Mouse (Mus musculus) kidney, adult 18-20 months (tissue): Measurements from ENCODE around the gene Catip.
"Not testable (repeated sequence)": the region's sequence is repeated elsewhere in the genome, so short reads cannot be mapped to it uniquely, and the experiment has no call there.

ENCODE experiments used
- DNase-seq: peaks from one replicate; pipeline ENCODE4 v3.0.0; 2021

Catip gene

DNA sequence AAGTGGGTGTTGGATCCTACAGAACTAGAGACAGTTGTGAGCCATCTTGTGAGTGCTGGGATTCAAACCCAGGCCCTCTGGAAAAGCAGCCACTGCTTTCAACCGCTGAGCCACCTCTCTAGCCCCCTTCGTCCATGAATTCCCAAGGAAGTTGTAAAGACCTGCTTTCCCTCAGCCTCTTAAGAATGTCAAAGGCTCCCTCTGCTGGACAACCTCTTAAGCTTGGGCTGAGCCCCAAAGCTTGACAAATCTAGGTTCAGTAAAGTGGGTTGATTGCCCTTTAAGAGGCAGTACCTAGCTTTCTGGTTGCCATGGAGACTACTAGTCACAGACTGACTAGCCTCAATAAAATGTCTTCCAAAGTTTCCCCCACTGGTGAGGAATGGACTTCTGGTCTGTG lies at the start of gene Catip:
Gene Catip, plus strand, starts transcription at position 297 of the 400 bp plus-strand sequence.
- DNase-seq: peak; percentile 78

DNA sequence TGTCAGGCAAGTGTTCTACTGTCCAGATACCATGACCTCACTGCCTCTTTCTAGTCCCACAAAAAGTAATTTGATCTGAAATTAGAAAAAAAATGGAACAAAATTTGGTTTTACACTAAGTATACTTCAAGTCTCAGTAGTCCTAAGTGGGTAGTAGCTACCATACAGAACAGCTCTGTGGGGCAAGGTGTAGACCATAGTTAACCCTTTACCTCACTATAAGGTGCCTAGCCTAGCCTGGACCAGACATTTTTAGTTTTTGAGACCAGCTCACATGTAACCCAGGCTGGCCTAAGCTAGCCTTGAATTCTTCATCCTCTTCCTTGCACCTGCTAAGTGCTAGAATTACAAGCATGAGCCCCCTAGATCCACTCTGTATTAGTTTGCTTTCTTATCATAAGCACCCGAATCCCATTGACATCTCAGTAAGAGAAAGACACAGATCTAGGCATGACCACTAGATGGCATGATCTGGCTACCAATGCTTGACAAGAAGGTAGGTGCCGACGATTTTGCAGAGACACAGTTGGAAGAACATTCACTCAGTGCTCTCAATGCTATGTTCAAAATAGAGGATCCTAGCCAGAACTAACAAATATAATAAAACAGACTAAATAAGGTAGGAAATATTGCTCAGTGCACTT lies 48.7 kb upstream of the Catip start:
- no peak for DNase-seq

DNA sequence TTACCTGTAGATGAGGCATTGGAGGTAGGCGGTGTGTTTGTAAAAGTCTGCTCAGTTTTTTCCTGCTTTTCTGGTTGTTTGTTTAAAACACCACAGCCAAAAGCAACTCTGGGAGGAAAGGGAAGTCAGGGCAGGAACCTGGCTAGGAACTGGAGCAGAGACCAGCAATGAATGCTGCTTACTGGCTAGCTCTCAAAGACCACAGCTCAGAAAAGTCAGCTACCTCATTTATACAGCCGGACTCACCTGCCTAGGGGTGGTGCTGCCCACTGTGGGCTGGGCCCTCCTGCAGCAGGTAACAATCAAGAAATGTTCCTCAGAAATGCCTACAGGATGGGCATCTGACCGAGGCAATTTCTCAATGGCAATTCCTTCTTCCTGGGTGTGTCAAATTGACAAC lies 47.1 kb upstream of the Catip start:
- no peak for DNase-seq

DNA sequence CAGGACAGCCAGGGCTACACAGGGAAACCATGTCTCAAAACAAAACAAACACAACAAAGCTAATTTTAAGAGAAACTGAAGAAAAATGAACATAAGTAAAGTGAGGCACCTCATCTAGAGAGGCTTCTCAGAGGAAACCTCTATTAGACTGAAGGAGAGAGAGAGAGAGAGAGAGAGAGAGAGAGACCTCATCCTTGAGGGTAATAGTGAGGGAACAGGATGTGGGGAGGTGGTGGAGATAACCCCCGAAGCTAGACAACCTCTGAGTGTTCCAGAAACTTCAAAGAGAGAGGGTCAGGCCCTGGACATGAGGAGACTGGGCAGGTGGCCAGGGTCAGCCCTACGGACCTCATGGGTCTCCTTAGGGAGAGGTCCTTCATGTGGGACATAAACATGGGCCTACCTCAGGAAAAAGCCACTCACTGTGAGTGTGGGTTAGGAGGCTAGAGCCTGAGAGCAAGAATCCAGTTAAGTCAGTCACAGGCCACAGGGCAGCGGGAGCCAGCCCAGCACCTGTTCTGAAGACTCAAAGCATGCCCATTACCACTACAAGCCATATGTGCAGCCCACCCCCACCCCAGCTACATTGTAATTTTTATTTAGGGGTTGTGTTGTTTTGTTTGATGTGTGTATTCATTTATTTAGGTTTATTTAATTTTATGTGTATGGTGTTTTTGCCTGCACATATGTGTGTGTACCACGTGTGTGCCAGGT lies 45.6 kb upstream of the Catip start:
- no peak for DNase-seq

DNA sequence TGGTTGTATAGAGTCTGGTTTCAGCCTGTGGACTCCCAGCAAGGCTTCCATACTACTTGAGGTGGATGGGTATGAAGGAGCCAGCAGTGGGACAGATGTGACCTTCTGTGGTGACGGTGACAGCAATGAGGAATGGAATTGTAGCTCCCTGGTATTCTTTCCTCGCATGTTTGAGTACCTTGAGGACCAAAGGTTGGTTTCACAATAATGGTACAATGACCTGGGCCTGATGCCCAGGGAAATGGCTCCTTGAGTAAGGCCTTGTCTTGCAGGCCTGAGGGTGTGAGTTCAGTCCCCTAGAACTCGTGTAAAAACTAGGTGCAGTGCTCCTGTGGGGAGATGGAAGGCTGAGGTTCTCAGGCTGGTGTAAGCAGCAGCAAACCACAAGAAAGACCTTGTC lies 43.2 kb upstream of the Catip start:
- no peak for DNase-seq

DNA sequence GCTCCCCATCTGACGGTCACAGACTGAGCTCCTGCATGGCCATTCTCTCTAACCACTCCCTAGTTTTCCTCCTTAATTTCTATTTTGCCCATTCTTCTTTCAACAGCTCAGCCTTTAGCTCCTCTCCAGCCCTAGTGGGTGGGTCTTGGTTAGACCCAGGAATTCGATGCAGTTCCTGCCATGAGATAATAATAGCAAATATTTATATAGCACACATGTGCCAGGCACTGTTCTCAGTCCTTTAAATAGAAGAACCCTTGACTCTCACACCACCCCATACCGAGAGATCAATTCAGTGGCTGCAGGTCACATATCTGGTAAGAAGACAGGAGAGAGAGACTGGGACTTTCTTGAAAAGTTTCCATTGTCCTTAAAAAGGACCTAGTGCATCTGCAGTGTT lies 40.5 kb upstream of the Catip start:
- DNase-seq: no peak

DNA sequence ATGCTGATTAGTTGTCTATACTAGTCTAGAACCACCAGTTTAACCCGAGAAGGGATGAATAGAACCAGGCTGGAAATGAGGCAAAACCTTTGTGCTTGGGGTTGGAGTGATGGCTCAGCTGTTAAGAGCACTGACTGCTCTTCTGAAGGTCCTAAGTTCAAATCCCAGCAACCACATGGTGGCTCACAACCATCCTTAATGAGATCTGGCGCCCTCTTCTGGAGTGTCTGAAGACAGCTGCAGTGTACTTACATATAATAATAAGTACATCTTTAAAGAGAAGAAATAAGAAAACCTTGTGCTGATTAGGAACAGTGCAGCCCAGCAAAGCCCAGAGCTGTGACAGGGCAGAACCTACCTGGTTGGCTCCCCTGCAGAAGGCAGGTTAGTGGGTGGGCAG lies 35.0 kb upstream of the Catip start:
- DNase-seq: not testable (repeated sequence)

DNA sequence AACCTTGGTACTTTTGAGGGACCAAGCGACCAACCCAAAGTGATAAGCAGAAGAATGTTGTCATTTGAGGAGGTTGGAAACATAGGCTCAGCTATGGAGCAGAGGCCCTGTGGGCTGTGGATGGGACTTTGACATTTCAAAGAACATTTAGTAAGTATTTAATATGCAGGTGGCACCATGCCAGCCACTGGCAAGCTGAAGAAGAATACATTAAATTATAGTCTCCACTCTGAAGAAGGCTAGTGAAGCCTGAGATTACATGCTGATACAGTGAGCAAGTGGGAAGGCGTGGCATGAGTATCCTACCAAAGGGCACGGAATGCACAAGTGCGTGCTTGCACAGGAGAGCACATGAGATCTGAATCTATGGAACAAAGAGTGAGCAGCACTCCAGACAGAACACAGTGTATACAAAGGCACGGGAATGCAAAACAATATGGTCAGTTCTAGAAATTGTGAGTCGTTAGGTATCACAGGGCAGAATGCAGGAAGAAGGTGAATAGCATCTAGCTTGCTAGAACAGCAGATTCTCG lies 31.9 kb upstream of the Catip start:
- DNase-seq: peak; percentile 38

DNA sequence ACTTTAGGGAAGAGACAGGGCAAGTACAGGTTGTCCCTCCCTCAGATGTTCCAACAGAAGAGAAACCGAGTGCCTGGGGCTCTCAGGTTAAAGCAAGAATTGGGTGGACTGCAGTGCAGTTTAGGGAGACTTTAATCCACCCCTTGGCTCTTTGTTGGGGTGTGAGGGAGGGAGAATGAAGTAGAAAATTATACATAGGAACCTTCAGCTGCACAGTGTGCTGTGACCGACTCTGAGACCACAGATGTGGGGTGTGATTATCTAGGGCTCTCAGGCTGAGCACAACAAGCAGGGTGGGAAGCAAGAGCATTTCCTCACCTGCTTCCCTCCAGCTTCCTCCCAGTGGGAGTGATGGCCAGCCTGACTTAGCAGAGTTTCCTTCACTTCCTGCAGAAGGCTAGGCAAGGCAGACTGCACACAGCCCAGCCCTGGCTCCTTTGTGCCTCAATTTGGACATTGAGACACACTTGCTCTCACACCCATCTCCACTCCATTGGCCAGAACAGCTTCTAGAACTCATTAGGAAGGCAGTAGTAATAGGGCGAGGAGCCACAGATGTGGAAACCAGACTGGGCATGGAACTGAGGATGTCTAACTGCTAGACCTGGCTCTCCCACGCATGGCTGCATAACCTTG lies 30.7 kb upstream of the Catip start:
- DNase-seq: no peak

DNA sequence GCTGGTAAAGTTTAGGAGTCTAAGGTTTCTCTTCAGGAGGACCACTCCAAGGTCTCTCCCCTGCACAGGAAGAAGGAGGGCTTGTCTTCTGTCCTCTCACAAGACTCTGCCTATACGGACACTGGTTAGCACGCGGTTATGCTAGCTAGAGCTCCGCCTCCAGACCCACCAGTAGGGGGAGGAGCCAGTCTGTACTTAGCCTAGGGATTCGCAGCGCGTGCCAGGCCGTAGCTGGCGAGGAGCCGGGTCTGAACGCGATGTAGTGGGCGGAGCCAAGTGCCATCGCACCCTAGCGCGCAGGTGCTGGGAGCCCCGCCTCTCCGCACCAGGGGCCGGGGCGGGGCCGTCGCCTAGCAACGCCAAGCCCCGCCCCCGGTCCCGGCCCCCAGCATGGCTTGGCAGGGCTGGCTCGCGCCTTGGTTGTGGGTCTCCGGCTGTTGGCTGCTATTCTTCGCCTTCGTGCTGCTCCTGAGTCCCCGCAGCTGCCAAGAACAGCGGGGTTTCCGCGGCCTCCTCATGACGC lies 29.6 kb upstream of the Catip start:
- peak; percentile 98 for DNase-seq

DNA sequence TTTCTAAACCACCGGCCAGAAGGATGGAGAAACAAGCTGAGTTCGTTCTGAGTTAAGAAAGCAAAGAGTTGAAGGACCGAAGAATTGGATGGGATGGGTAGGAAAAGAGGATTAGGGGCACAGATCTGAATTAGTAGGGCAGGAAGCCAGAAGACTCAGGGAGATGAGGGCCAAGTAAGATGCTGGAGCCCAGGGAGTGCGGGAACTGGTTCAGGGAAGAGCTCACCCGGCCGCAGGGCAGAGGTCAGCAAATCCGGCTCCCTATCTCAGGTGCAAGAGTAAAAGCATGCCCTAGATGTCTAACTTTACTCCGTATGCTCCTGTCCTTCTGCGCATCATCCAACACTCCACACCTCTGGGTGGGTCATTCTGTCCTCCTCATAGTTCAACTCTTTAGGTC lies 29.0 kb upstream of the Catip start:
- peak; percentile 42 for DNase-seq

DNA sequence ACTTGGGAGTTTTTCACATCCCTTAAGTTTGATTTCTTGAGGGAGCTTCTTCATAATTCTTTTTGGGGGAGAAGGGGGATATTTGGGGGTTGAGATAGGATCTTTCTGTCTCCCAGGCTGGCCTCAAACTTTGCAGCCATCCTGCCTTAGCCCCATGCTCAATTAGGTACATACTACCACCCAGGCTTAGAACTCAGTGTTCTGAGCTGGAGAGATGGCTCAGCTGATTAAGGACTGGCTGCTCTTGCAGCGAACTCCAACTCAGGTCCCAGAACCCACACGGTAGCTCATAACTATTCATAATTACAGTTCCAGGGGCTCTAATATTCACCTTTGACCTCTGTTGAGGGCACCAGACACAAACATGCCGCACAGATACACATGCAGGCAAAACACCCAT lies 27.3 kb upstream of the Catip start:
- no peak for DNase-seq

DNA sequence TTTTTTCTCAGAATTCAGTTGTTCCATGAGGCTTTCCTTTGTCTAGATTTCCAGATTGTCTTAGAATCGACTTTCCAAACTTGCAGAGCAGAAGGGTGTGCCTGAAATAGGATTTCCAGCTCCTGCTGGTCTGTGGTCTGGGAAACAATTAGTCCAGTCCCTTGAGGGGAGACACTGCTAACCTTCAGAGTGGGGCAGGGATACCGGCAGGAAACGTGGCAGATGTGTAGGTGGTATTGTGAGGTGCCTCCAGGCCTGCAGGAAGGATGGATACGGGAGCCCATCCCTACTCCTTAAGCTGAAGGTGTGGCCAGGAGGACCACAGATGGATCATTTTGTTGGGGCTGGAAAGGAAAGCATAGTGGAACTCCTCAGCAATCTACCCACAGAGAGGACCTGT lies 26.9 kb upstream of the Catip start:
- no peak for DNase-seq

DNA sequence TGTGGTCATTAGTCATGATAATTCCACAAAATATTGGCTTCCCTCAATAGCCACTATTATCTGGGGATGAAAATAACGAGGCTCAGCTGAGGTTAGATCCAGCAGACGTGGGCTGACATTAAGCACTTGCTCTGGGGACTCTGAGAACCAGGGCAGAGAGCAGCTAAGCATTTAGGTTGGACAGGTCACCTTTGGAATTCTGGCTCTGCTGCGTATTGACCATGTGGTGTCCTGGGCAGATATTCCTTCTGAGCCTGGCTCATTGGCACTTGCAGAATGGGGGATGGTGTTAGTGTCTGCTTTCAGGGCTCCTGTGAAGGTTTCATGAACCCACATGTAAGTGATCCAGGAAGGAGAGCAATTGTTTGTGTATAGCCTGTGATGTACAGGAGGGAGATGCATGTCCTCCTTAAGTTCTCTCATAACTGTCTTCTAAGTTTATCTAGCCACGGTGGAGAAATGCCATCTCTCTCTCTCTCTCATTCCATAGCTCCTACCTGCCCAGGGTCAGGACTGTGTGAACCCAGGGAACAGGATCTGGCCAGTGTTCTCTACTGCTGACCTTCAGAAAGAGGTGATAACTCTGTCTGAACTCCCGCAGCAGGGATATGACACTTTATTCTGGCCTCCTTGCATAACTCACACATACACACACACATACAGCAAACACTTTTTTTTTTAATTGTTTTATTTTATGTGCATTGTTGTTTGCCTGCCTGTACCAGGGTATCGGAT lies 26.3 kb upstream of the Catip start:
- DNase-seq: peak; percentile 46

DNA sequence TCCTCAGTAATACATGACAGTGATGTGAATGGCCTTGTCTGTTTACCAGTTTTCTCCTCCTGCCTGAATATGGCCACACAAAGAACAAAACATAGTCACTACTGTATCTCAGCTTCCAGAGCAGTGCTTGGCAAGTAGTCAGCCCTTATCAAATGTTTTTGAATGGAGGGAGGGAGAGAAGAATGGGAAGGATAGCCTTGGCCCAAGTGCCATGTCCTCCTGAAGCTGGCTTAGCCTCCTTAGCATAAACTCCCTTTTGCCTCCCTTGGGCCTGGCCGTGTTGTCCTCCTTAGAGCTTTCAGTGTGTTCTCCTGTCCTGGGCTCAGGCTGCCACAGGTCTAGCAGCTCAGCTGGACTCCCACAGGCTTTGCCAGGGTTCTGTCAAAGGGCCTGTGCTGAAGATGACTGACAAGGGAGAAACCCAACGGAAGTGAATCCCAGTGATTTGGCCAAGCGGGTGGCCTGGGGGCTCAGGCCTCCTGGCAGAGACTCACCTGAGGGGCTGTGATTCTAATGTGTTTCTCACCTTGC lies 24.6 kb upstream of the Catip start:
- DNase-seq: no peak

DNA sequence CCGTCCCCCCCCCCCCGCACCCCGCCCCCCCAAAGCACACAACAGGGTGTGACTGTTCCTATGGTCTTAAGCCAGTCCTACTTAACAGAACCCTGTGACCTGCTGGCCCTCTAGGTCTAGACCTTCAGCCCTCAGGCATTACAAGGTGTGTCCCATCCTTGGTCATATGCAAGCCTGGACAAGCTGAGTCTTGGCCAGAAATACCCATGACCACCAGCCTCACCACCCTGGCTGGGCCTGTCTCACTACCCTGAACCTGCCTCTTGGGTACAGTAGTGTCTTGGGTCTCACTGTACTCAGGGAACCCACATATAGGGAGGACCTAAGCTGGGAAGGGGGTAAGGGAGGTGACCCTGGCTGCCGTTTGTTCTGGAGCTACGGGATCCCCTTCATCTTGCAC lies 23.9 kb upstream of the Catip start:
- no peak for DNase-seq

DNA sequence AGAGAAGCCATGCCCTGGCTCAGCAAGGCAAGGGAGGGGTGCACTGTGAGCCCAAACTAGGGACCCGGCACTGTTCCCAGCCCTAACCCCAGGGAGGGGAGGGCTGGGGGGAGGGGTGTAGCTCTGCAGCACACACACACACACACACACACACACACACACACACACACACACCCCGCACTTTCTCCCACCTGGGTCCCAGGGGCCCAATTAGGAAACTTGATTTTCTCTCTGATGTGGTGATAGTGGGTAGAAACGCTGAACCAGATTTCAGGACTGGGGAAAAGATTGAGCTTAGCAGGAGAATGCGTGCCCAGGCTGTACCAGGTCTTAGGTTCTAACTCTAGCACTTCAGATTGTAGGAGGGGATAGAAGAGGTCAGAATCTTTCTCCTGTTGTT lies 23.3 kb upstream of the Catip start:
- DNase-seq: no peak

DNA sequence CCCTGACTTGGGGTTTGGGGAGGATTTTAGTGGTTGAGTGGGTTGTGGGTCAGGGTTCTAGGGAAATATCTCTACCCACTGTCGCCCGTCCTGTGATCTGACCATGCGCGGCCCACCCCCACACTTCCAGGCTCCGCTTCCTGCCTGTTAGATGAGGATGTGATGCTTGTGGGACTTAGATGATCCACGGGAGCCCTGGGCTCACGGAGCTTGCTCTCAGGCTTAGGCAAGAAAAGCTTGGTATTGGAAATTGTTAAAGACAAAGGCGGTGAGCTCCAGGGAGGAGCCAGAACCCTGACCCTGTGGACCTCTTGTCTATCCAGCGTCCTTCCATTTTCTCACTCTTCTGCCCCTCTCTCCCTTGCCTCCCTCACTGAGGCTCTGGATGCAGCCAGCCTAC lies 22.0 kb upstream of the Catip start:
- DNase-seq: no peak

DNA sequence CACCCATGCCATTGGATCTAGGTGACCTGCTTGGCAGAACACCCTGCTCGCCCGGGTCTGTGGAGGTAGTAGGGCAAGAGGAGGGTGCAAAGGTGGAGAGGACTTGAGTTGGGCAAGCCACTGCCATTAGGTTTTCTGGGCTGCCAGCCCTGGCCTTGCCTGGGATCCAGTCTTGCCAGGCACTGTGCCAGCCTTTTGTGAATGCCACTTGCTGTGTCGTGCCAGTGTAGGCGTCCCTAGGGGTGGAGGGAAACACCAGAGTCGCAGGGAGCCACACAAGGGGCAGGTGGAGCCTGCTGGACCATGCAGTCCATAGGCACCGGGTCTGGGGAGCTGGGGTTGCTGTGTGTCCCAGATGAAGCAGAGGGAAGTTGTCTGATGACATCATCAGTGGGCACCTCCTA lies 21.5 kb upstream of the Catip start:
- peak; percentile 80 for DNase-seq

DNA sequence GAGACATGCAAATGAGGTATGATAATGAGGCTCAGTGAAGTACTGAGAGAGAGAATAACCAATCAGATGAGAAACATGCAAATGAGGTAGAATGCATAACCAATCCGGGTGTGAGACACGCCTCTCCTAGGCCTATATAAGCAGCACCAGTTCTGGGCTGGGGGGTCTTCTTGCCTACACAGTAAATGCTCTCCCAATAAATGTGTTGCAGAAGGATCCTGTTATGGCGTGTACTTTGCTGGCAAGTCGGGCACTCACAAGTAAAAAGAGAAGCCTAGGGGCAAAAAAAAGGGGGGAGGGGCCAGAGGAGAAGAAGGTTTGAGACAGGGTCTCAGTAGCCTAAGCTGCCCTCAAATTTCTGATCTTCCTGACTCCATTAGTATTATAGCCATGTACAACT lies 20.9 kb upstream of the Catip start:
- not testable (repeated sequence) for DNase-seq

DNA sequence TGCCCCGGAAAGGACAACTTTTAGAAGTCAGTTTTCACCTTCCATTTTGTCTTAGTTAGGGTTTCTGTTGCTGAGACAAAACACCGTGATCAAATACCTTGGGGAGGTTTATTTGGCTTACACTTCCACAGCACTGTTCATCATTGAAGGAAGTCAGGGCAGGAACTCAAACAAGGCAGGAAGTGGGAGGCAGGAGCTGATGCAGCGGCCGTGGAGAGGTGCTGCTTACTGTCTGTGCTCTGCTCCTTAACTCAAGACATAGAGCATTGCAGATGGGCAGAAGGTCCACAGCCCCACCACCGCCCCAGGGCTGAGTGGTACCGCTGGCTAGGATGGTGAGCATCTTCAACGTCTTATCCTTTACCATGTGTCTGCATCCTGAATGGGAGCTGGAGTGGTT lies 20.0 kb upstream of the Catip start:
- no peak for DNase-seq

DNA sequence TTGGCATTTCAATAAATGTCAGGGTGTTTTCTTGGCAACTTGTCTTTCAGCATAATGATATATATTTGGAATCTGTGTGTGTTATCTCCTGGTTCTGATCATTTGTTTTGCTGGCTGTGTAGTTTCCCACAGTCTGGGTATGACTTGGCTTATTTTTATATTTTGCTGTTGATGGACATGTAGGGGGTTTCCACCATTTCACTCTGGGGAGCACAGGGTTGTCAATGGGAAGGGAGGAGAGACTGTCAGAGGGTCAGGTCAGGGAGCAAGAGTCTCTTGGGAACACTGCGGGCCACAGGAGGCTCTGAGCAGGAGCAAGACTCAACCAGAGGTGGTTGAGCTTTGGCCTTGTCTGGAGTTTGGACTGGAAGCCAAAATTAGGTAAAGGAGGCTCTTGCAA lies 19.6 kb upstream of the Catip start:
- DNase-seq: no peak

DNA sequence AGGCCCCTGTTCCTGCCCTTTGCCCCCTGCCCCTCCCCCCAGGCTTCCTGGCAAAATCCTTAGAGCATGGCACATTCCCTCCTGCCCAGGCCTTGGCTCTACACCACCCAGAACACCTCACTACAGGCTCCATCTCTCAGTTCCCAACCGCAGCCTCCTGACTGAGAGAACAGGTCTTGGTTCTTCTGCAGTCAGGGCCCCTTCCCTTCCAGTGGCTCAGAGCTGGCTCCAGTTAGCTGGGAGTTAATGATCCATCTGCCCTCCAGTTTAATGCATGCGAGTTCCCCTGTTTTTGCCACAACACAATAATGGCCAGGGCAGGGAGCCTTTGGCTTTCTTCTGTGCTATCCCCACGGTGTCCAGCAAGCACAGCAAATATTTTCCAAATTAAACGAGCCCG lies 18.7 kb upstream of the Catip start:
- peak; percentile 57 for DNase-seq
